8 mouse cellular contexts compared by ENCODE assay signal in genomic region chr5:100428734-100429343, GRCm38 (mm10). TPM values are rescaled to one million over a fixed set of nuclear protein-coding genes. Genes with fewer than 3 reads are reported as not detected.
DNase-seq lines count a peak whose midpoint lies in the region; ATAC-seq lines count a peak whose summit lies in the region.

No protein-coding gene starts in this region.

- peaks cover 31% of the 10 kb centered on the region for H3K36me3 ChIP-seq in kidney, embryonic 16.5 days (ENCODE audit: insufficient read depth, low read length)
- peaks cover 41% of the 10 kb centered on the region for H3K36me3 ChIP-seq in hindbrain, embryonic 12.5 days
- peaks cover 42% of the 10 kb centered on the region for H3K36me3 ChIP-seq in midbrain, embryonic 12.5 days

- peak overlapping the region; percentile 90 for H3K4me3 ChIP-seq in kidney, embryonic 16.5 days (ENCODE audit: low read length)
- peak overlapping the region; percentile 82 for H3K4me3 ChIP-seq in hindbrain, embryonic 12.5 days
- H3K4me3 ChIP-seq in midbrain, embryonic 12.5 days = peak overlapping the region; percentile 81

- peaks cover 42% of the 10 kb centered on the region for H3K4me1 ChIP-seq in kidney, embryonic 16.5 days (ENCODE audit: insufficient read depth, low read length)
- peaks cover 51% of the 10 kb centered on the region for H3K4me1 ChIP-seq in hindbrain, embryonic 12.5 days
- peaks cover 49% of the 10 kb centered on the region for H3K4me1 ChIP-seq in midbrain, embryonic 12.5 days

- no peak for DNase-seq in kidney, postnatal 36 days
- no peak for DNase-seq in spleen, postnatal 10 days (ENCODE audit: low spot score in 2 of 2)
- DNase-seq in cerebellum, postnatal 14 days = no peak
- DNase-seq in right cerebral cortex, postnatal 10 days (ENCODE audit: low spot score in 2 of 2) = no peak

- H3K27ac ChIP-seq in kidney, embryonic 16.5 days (ENCODE audit: low read length) = peak overlapping the region; percentile 90
- peak overlapping the region; percentile 94 for H3K27ac ChIP-seq in hindbrain, embryonic 12.5 days
- peak overlapping the region; percentile 91 for H3K27ac ChIP-seq in midbrain, embryonic 12.5 days (replicated peaks)

- peak overlapping the region; percentile 89 for H3K9ac ChIP-seq in kidney, embryonic 16.5 days (replicated peaks; ENCODE audit: low read length)
- H3K9ac ChIP-seq in hindbrain, embryonic 12.5 days = peak overlapping the region; percentile 89
- H3K9ac ChIP-seq in midbrain, embryonic 12.5 days (replicated peaks) = peak overlapping the region; percentile 91

- peak overlapping the region; percentile 91 for H3K4me2 ChIP-seq in kidney, embryonic 16.5 days (replicated peaks; ENCODE audit: low read depth, low read length)
- H3K4me2 ChIP-seq in hindbrain, embryonic 12.5 days (replicated peaks) = peak overlapping the region; percentile 90
- H3K4me2 ChIP-seq in midbrain, embryonic 12.5 days (replicated peaks) = peak overlapping the region; percentile 95

- ATAC-seq in kidney, embryonic 16.5 days (ENCODE audit: low FRiP score, low TSS enrichment) = peak; percentile 52
- ATAC-seq in activated CD4-positive, CD25-positive, alpha-beta regulatory T cell, adult 4 months = peak; percentile 48
- peak; percentile 70 for ATAC-seq in hindbrain, embryonic 12.5 days (ENCODE audit: low FRiP score)
- no peak for ATAC-seq in midbrain, embryonic 12.5 days (ENCODE audit: low FRiP score, low read depth)

- WGBS in kidney, embryonic 16.5 days = under 1% methylated on average over 20 of the region's 20 CpGs
- WGBS in hindbrain, embryonic 12.5 days = under 1% methylated on average over 20 of the region's 20 CpGs
- WGBS in midbrain, embryonic 12.5 days = under 1% methylated on average over 20 of the region's 20 CpGs

- H3K27me3 ChIP-seq in kidney, embryonic 16.5 days (ENCODE audit: insufficient read depth, low read length) = no peaks in the 10 kb centered on the region
- no peaks in the 10 kb centered on the region for H3K27me3 ChIP-seq in hindbrain, embryonic 12.5 days
- H3K27me3 ChIP-seq in midbrain, embryonic 12.5 days = no peaks in the 10 kb centered on the region

- no peaks in the 10 kb centered on the region for H3K9me3 ChIP-seq in kidney, embryonic 16.5 days (ENCODE audit: low read length)
- H3K9me3 ChIP-seq in hindbrain, embryonic 12.5 days (replicated peaks) = no peaks in the 10 kb centered on the region
- H3K9me3 ChIP-seq in midbrain, embryonic 12.5 days = no peaks in the 10 kb centered on the region

RNA-seq across cellular contexts. Expression of gene Sec31a, which starts 12.8 kb away (rescaled TPM):
- polyA plus RNA-seq in kidney, embryonic 16.5 days (2015; fragmentation: Nextera tagmentation; extraction: Ambion mirVana) = 174 and 191 TPM in 2 replicates
- 100 to 1,000 TPM in 1 of 2 experiments, 10 to 100 TPM in 1; 63.3 to 105 TPM for polyA plus RNA-seq in activated CD4-positive, CD25-positive, alpha-beta regulatory T cell, adult 4 months (2017; shearing (Covaris generic))
- polyA plus RNA-seq in hindbrain, embryonic 12.5 days (2016; fragmentation: Nextera tagmentation; extraction: Ambion mirVana) = 128 and 141 TPM in 2 replicates
- polyA plus RNA-seq in midbrain, embryonic 12.5 days (2016; fragmentation: Nextera tagmentation; extraction: Ambion mirVana) = 101 and 108 TPM in 2 replicates
